Mouse (Mus musculus) gastrocnemius, postnatal 10 days (tissue): ENCODE measurements at regions not wholly inside any gene's neighbourhood (a gene's known extent, or its start where the extent isn't known, plus 50 kb on each side); places are given as distances from the start of the nearest gene placed in this dataset.

Experiments
- DNase-seq: peaks from one replicate; pipeline ENCODE4 v3.0.0; 2021; ENCODE audit warnings: mixed read lengths

DNA sequence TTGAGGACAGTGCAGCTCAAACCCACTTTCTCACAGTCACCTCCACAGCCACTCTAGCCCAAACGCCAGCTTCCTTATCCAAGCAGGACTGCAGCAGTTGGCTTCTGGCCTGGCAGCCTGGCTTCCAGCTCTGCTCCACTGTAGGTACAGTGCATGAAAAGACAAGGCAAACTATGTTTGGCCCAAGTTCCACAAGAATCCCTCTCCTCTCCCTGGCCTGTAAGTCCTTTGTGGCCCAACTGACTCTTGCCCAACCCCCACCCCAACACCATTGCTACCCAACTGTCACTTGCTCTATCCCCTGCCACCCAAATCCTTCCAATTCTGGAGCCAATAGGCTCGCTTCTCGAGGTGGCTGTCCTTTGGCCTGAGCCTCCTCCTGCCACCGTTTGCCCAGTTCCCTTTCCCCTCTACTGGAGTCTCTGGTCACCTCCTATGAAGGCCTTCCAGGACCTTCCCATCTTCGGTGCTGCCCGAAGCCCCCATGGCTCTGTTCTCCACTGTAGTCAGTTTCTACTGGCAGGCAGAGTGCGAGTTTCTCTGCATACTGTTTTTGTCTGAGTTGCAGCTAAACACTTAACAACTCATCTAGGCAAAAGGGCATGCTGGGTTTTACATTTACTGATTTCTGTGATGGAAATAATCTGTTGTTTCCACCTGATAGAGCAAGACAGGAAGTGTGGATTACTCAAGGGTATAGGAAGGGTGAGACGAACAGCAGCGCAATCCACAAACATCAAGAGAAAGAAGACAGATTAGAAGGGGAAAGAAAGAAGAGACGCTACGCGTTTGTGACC lies 84.4 kb upstream of the Ptpn1 start:
- DNase-seq, result no peak

DNA sequence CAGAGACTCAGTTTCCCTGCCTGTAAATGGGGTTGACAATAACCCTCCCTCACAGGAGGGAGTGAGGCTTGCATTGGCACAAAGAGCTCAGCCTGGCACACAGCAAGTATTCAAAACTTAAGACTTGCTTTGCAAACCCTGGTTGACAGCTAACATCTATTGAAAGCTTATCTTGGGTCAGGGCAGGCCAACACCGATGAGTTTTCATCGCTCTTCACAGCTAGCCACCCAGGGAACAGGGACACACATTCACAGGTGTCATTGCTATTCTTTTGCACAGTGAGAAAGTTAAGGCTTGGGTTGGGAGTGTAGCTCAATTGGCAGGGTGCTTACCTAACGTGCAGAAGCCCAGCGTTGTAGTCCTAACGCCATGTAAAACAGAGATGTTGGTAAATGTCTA lies 86.5 kb upstream of the Ptpn1 start:
- DNase-seq, result no peak

GRCm38 (mm10) chr2:167844556-167844955 lies 87.3 kb upstream of the Ptpn1 start:
- DNase-seq, result peak; percentile 63

- DNase-seq, result no peak
Measured at GRCm38 (mm10) chr2:167843921-167844320, 87.9 kb upstream of the Ptpn1 start.

DNA sequence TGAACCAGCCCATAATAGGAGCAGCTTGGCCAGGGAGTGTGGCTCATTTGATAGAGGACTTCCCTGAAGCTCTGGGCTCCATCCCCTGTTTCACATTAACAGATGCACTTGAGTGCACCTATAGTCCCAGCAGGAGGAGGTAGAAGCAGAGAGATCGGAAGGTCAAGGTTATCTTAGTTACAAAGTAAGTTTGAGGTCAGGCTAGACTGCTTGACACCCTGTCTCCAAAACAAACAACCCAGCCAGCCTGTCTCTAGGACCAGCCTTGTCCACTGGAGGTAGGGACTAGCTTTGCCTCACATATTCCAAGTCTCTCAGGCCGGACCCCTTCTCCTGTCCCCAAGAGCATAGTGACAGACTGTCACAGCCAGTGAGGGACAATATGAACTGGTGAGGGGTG lies 88.9 kb upstream of the Ptpn1 start:
- DNase-seq, result no peak

DNA sequence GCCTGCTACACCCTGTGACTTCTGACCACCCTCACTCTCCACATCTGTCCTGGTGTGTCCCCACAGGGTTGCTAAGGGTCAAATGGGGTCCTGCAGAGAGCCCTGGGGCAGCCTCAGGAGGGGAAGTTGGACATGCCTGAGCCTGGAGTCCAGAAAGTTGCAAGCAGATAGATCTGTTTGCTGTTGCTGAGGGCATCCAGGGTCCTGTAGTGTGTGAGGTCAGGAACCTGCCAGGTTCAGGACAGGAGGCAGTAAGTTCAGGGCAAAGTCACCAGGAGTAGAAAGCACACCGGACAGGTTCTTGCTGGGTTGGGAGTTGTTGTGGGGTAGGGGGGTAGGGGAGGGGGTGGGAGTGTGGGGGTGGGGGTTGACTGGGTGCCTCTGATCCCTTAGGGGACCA lies 89.4 kb upstream of the Ptpn1 start:
- DNase-seq, result no peak

DNA sequence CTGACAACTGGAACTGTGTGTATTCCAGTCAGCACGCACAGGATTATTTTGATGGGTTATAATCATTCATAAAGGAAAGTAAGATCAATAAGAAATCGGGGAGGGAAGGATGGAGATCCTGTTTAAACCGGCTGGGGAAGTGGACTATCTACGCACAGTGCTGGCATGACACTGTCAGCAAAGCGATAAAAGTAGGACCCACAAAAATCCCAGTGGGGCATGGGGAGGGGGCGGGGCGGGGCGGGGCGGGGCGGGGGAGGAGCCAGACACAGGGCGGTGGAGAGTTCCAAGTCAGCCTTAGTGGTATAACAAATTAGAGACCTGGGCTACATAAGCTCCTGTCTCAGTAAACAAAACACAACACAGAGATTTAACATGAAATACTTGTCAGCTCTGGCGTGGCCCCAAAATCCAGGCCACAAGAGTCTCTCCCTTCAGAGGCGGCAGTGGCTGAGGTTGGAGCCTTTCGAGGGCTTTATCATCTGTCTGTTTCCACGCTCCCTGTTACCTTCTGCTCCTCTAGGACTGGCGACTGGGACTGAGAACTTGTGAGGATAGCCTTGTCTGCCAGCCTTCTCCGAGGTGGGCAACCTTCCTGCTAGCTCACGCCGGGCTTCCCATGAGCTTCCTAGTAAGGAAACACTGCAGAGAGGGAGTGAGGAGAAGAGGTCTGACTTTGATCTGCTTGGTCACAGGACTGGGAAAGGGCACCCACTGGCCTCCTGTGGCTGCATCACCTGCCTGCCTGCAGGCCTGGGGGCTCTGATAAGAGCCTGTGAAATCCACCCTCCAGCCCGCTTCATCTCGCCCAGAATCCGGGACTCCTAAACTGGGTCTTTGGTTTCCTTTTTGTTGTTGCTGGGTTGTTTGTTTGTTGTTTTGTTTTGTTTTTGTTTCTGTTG lies 90.3 kb upstream of the Ptpn1 start:
- no peak for DNase-seq

- no peak for DNase-seq
Measured at GRCm38 (mm10) chr2:167840344-167840743, 91.5 kb upstream of the Ptpn1 start.

DNA sequence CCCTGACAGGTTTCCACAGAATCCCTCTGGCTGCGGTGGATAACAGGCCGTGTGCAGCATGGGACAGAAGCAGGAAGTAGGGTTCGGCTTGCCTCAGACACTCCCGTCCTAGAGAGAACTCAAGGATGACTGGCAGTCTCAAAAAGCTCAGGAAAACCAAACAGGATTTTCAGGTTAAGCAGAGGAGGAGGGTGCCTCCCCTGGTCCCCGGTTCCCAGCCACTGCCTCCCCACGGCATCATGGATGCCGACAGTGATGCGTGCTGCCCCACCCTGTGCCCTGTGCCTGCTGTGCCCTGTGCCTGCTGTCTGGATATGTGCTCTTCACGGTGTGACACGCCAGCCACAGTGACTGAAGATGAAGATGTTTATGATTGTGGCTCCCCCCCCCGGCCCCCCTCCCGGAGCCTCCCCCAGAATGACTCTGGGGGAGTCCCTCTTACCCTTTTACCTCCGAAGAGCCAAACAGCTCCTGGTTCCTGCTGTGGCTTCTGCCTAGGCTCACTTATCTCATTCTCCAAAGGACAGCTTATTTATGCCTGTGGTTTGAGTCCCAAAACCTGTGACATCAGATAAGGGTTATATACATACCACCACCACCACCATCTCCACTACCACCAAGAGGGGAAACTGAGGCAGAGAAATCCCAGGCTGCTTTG lies 92.4 kb upstream of the Ptpn1 start:
- DNase-seq, result no peak

DNA sequence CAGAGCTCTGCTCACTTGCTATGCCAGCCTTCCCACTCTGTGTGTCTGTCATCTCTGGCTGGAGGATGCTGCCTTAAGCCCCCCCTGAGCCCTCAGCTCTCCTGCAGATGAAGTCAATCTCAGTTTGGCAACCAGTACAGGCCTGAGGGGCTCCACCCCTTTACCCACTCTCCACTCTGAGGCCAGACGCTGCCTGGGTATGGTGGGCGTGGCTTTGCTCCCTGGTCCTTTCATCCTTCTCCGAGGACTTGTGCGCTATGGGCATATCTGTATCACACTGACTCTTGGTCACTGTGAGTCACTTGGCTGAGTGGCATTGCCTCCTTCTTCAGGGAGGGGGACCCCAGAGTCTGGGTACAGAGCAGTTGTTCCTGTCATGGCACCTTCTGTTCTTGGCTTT lies 94.3 kb upstream of the Ptpn1 start:
- DNase-seq, result no peak

- DNase-seq, result no peak
Measured at GRCm38 (mm10) chr2:167836611-167837010, 95.2 kb upstream of the Ptpn1 start.

DNA sequence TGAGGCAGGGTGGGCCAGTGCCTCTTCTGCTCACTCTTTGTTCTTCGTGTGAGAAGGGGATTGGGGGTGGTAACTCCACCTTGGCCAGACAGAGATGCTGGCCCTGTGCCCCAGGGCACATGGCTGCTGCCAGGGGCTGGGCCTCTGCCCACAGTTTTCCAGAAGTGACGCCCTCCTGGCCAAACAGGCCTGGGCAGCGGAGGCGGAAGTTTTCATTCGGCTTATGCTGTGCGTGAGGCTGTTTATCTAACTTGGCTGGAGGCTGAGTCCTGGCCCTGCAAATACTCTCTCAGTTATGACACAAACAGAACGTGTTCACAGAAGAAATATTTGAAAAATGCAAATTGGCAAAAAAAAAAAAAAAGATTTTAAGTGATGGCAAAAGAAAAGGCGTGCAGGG lies 97.3 kb upstream of the Ptpn1 start:
- DNase-seq, result no peak

GRCm38 (mm10) chr2:167833290-167833953 lies 98.4 kb upstream of the Ptpn1 start:
- peak; percentile 76 for DNase-seq

DNA sequence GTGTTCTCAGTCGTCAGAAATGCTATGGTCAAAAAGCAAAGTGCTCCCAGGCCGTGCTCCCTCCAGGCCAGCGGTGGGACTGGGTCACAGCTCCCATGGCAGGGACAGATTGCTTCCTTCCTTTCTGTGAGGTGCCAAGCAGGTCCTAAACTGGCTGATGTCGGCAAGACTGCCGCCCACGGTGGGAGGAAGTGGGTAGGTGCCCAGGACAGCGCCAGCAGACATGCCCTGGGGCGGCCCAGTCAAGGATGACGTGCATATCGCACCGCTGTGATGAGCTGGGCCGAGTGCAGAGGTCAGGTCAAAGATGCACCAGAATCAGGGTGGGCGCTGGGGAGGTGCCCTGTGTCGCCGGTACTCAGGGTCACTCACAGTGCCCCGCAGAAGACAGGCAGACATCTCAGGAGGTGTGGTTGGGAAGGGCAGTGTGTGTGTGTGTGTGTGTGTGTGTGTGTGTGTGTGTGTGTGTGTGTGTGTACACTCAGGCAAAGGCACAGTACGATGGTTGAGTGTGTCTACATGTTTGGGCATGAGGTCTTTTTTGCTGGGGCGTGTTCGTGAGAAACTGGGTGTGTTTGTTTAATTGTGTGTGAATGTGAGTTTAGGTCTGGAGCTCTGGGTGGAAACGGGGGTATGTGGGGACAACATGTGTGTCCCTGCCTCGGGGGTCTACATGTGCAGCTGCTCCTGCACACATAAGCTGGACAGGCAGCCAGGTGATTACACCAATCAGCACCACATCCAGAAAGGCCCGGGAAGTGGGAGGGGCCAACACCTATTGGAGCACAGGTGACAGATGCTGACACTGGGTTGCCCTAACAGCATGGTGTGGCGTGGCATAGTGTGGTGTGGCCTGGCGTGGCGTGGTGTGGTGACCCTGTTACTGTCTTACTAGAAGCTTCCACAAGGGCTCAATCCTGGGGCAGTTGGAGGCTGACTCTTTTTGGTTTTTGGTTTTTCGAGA lies 100.5 kb upstream of the Ptpn1 start:
- DNase-seq, result no peak

- peak; percentile 46 for DNase-seq
Measured at GRCm38 (mm10) chr2:167828258-167828657, 103.6 kb upstream of the Ptpn1 start.

DNA sequence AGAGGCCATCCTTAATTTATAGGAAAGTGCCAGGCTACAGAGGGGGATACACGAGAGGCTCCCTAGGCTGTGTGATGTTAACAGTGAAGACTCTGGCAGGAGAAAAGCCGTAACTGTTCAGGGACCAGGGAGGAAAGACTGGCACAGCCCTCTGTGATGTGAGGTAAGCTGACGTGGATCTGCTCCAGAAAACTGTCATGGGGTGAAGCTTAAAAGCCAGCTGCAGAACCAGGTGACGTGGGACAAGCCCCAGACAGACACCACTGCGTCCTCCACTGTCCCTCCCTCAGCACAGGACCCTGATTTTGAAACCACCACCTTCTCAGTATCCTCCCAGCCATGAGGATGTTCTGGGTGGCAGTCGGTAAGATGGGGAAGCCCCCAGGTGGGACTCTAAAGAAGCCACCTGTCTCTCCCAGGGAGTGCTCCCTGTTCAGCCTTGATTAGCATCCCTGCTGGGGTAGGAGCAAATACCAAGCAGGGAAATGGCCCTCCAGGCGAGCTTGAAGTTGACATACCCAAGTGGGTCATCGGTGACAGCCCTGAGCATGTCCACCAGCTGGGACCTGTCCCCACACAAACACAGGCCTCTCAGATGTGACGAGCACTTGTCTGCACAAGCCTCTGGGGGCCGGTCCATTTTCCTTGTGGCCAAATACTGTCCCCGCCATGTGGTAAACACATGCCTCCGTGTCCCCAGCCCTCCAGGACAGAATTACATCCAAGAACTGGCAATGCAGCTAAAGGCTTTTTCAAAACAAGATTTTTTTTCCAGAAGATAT lies 104.7 kb upstream of the Ptpn1 start:
- no peak for DNase-seq

GRCm38 (mm10) chr2:167823513-167823912 lies 108.3 kb upstream of the Ptpn1 start:
- peak; percentile 35 for DNase-seq

DNA sequence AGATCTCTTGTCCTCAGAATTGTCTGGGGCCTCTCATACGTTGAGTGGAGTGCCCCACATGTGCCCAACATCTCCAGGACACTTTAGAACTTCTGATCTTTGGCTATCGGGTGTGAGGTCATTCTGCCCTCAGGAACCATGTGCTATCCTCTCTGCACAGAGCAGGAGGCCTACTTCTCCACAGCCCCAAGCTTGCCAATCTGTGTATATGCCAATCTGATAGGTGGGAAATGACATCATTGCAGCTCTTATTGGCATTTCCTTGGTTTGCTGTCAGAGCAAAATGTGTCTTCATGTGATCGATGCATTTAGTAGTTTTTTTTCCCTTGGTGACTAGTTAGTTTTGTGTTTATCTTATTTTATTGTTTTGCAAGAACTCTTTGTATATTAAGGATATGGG lies 108.8 kb upstream of the Ptpn1 start:
- no peak for DNase-seq

DNA sequence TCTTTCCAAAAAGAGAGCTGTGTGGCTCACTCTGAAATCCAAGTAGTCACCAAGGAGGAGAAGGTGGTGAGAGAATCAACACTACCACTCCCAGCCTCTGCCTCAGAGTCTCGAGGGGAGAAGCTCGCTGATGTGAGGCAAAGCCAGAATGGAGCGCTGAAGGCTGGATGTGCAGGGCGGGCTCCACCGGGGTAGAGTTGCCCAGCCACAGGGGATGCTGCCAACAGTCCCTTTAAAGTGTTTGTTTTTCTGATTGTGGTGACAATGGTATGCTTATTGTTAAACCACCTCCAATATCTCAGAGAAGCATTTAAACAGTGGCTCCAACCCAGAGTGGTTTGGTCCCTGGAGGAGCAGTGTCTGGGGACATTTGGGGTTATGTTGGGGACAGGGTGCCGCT lies 110.7 kb upstream of the Ptpn1 start:
- DNase-seq, result no peak

DNA sequence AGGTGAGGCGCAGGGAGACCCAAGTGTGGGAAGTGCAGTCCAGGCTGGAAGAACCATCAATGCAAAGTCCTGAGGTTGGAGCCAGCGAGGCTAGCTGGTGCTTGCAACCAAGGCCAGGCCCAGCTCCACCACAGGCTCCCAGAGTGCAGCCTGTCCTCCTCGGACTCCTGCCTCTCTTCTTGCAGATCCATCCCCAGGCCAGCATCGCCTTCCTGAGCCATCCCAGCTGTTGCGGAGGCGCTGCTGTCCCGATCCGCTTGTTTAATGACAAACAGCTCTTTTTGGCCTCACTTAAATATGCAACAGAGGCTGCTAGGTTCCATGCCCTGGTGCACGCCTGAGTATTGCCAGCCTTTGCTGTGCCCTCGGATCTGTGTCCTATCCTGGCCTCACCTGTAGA lies 113.1 kb upstream of the Ptpn1 start:
- no peak for DNase-seq
